Mouse (Mus musculus): Measurements from ENCODE around the gene Clstn1.
"Not testable (repeated sequence)": the region's sequence is repeated elsewhere in the genome, so short reads cannot be mapped to it uniquely, and the experiment has no call there.

- not testable (repeated sequence) for TF ChIP-seq CTCF, EP300 (IDR thresholded peaks at IDR 0.05; ENCODE audit: low read depth)
Measured at GRCm38 (mm10) chr4:149613497-149613896, 27.2 kb downstream of the Clstn1 start.
